Mouse (Mus musculus): Measurements from ENCODE around the gene Aifm3.
"Not testable (repeated sequence)": the region's sequence is repeated elsewhere in the genome, so short reads cannot be mapped to it uniquely, and the experiment has no call there.

Gene Aifm3

DNA sequence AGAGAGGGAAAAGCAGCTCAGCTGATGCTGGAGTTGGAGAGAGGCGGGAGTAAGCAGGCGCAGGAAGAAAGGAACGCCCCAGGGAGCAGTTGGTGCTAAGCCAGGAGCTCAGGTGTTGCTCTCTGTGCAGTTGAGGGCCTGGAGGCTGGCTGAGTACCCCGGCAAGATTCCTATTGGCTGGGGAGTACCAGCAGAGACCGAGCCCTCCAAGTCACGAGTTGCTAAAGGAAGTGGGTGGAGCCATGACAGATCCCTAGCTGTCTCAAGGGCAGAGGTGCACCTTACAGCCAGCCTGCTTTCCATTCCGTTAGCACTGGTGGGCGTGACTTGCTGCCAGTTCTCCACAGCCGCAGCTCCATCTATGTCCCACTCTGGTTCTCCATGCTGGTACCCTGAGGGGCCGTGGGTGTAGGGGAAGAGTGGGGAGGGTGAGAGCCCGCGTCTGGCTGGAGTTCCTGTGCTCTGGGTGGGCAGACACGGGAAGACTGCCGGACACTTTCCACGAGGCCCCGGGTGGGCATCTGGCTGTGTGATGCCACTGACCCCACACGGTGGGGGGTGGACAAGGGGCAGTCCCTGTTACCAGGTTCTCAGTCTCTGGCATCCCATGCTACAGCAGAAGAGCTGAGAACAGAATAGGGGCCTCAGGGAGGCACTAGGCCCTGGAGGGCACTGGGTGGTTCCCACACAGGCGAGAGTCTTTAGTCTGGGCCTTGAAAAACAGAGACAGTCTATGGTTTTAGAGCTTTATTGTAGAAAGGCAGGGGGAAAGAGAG is 64.7 kb downstream of the Aifm3 start:
- in situ Hi-C loops (cut with MboI) = no loop called here

DNA sequence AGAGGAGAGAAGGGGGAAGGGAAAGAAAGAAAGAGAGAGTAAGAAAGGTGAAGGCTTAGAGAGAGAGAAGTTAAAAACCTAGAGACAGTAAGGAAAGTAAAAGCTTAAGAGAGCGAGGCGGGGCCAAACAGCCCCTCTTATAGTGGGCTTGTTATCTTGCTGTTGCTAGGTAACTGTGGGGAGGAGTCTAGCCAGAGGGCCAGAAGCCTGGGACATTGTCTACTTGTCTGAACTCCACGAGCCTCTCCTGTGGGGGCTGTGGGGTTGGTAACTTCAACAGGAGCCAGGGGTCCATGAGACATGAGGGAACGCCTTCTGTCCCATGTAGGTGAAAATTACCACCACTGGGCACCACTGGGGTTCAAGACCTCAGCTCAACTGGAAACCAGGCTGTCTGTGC is 65.3 kb downstream of the Aifm3 start:
- in situ Hi-C loops (cut with MboI) = not testable (repeated sequence)

DNA sequence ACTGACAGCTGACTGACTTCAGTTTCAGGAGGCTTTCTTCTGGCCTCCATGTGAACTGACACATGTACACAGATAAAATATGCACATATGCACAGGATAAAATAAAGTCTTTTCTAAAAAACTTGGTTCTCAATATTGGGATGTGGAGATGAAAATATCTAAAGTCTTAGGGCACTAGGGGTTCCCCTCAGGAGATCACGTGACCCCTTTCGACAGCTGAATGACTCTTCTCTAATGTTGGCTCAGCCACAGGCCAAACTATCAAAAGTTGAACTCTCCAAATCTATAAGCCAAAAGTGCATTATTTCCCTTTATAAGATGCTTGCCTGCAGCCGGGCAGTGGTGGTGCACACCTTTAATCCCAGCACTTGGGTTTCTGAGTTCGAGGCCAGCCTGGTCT is 66.8 kb downstream of the Aifm3 start:
- in situ Hi-C loops (cut with MboI) = no loop called here

DNA sequence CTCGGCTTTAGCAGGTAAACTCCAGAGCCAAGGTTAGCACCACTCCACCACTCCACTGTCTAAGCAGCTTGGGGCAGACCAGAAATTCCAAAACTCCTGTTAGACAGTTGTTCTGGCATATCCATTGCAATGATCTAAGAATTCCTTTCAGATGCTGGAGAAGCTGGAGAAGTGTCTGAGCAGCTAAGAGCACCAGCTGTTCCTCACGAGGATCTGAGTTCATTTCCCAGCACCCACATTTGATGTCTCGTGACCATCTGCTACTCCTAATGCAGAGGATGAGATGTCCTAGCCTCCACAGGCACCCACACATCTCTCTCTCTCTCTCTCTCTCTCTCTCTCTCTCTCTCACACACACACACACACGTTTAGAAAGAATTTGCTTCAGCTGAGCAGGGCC is 67.5 kb downstream of the Aifm3 start:
- in situ Hi-C loops (cut with MboI) = no loop called here
